Mouse (Mus musculus): Measurements from ENCODE around the gene Slco1a5. TPM values are rescaled to one million over a fixed set of nuclear protein-coding genes. Genes with fewer than 3 reads are reported as not detected.

Slco1a5 gene
- polyA plus RNA-seq, 1 experiment from 2014 or later = not detected

- no peak for ATAC-seq (ENCODE audit: insufficient number of reproducible peaks, insufficient read depth, low FRiP score, low TSS enrichment, low read depth)
These were observed 23.7 kb upstream of the Slco1a5 start for GRCm38 (mm10) chr6:142346181-142347110.

GRCm38 (mm10) chr6:142345440-142346038, 22.8 kb upstream of the Slco1a5 start, which contains the start of gene Pyroxd1:
TSS of gene Pyroxd1 (plus strand) at chr6:142345654.
- WGBS = under 1% methylated on average over 48 of the region's 48 CpGs
- Histone ChIP-seq H3K4me2 (peak within 1 kb of the TSS; percentile 62), H3K9me3 (no peaks in the 10 kb centered on the region)

More at GRCm38 (mm10) chr6:142346181-142347110, 23.7 kb upstream of the Slco1a5 start:
- H3K36me3 ChIP-seq = peaks cover 17% of the 10 kb centered on the region
- peak overlapping the region; percentile 62 for H3K4me2 ChIP-seq
- 45% methylated on average over 12 of the region's 12 CpGs for WGBS
- peak overlapping the region; percentile 75 for H3K4me3 ChIP-seq
- H3K4me1 ChIP-seq = peaks cover 11% of the 10 kb centered on the region
- peak overlapping the region; percentile 74 for H3K9ac ChIP-seq
- no peaks in the 10 kb centered on the region for H3K27me3 ChIP-seq
- no peaks in the 10 kb centered on the region for H3K9me3 ChIP-seq
- peak overlapping the region; percentile 78; the same call in 1 of the 2 replicates for H3K27ac ChIP-seq

GRCm38 (mm10) chr6:142343561-142343960, 20.8 kb upstream of the Slco1a5 start:
- 68% methylated on average over 2 of the region's 2 CpGs for WGBS
- H3K4me2 ChIP-seq = no peak overlapping the region
- H3K27me3 ChIP-seq = no peaks in the 10 kb centered on the region
- ATAC-seq (ENCODE audit: insufficient number of reproducible peaks, insufficient read depth, low FRiP score, low TSS enrichment, low read depth) = no peak
- H3K27ac ChIP-seq = no peak overlapping the region
- peaks cover 11% of the 10 kb centered on the region for H3K4me1 ChIP-seq
- no peak overlapping the region for H3K9ac ChIP-seq
- no peaks in the 10 kb centered on the region for H3K36me3 ChIP-seq
- no peak overlapping the region for H3K4me3 ChIP-seq
- no peaks in the 10 kb centered on the region for H3K9me3 ChIP-seq

More at GRCm38 (mm10) chr6:142345440-142346038, 22.8 kb upstream of the Slco1a5 start, which contains the start of gene Pyroxd1:
- peak; percentile 87 for ATAC-seq (ENCODE audit: insufficient number of reproducible peaks, insufficient read depth, low FRiP score, low TSS enrichment, low read depth)
- peak within 1 kb of the TSS; percentile 74 for H3K9ac ChIP-seq
- no peaks in the 10 kb centered on the region for H3K27me3 ChIP-seq
- peak within 1 kb of the TSS; percentile 78 for H3K27ac ChIP-seq
- peaks cover 11% of the 10 kb centered on the region for H3K4me1 ChIP-seq
- peaks cover 10% of the 10 kb centered on the region; the same call in 1 of the 2 replicates for H3K36me3 ChIP-seq
- H3K4me3 ChIP-seq = peak within 1 kb of the TSS; percentile 75

GRCm38 (mm10) chr6:142339576-142339975, 16.8 kb upstream of the Slco1a5 start:
- Histone ChIP-seq H3K4me1 (no peaks in the 10 kb centered on the region), H3K4me2 (no peak overlapping the region), H3K27ac (no peak overlapping the region), H3K9ac (no peak overlapping the region), H3K27me3 (no peaks in the 10 kb centered on the region), H3K36me3 (no peaks in the 10 kb centered on the region), H3K4me3 (no peak overlapping the region), H3K9me3 (no peaks in the 10 kb centered on the region)
- WGBS = 21% methylated on average over 2 of the region's 2 CpGs
- no peak for ATAC-seq (ENCODE audit: insufficient number of reproducible peaks, insufficient read depth, low FRiP score, low TSS enrichment, low read depth)

- 0 out of 2 replicates have a peak overlapping the region, but pooled peaks have one; percentile 2 for H3K27ac ChIP-seq
- ATAC-seq (ENCODE audit: insufficient number of reproducible peaks, insufficient read depth, low FRiP score, low TSS enrichment, low read depth) = no peak
- no peak overlapping the region for H3K4me3 ChIP-seq
- H3K4me2 ChIP-seq = no peak overlapping the region
- no peak overlapping the region for H3K9ac ChIP-seq
- H3K9me3 ChIP-seq = no peaks in the 10 kb centered on the region
- no peaks in the 10 kb centered on the region for H3K4me1 ChIP-seq
- WGBS = 39% methylated on average over 2 of the region's 2 CpGs
- no peaks in the 10 kb centered on the region for H3K27me3 ChIP-seq
- no peaks in the 10 kb centered on the region for H3K36me3 ChIP-seq
These were observed 16.2 kb upstream of the Slco1a5 start for GRCm38 (mm10) chr6:142338961-142339360.

GRCm38 (mm10) chr6:142329201-142329600, 6.4 kb upstream of the Slco1a5 start:
- ATAC-seq (ENCODE audit: insufficient number of reproducible peaks, insufficient read depth, low FRiP score, low TSS enrichment, low read depth) = no peak
- WGBS = 58% methylated on average over 1 of the region's 1 CpGs
- no peak overlapping the region for H3K27ac ChIP-seq
- no peaks in the 10 kb centered on the region for H3K9me3 ChIP-seq
- H3K27me3 ChIP-seq = no peaks in the 10 kb centered on the region
- no peak overlapping the region for H3K4me2 ChIP-seq
- H3K4me1 ChIP-seq = no peaks in the 10 kb centered on the region
- H3K4me3 ChIP-seq = no peak overlapping the region
- no peak overlapping the region for H3K9ac ChIP-seq
- no peaks in the 10 kb centered on the region for H3K36me3 ChIP-seq

- Histone ChIP-seq H3K27ac (no peak overlapping the region), H3K9ac (no peak overlapping the region), H3K4me3 (no peak overlapping the region), H3K36me3 (no peaks in the 10 kb centered on the region), H3K4me2 (no peak overlapping the region), H3K4me1 (peaks cover 3% of the 10 kb centered on the region; the same call in 1 of the 2 replicates), H3K9me3 (no peaks in the 10 kb centered on the region), H3K27me3 (no peaks in the 10 kb centered on the region)
- ATAC-seq (ENCODE audit: insufficient number of reproducible peaks, insufficient read depth, low FRiP score, low TSS enrichment, low read depth) = no peak
- WGBS = 75% methylated on average over 3 of the region's 3 CpGs
These were observed 3.8 kb upstream of the Slco1a5 start for GRCm38 (mm10) chr6:142326598-142326997.

- Histone ChIP-seq H3K36me3 (no peaks in the 10 kb centered on the region), H3K27ac (no peak overlapping the region), H3K4me2 (no peak overlapping the region), H3K9me3 (no peaks in the 10 kb centered on the region), H3K4me1 (no peaks in the 10 kb centered on the region), H3K9ac (no peak overlapping the region), H3K27me3 (no peaks in the 10 kb centered on the region), H3K4me3 (no peak overlapping the region)
- ATAC-seq (ENCODE audit: insufficient number of reproducible peaks, insufficient read depth, low FRiP score, low TSS enrichment, low read depth) = no peak
These were observed 5.7 kb downstream of the Slco1a5 start for GRCm38 (mm10) chr6:142317106-142317505.

- Histone ChIP-seq H3K9ac (no peak overlapping the region), H3K4me3 (no peak overlapping the region), H3K27ac (no peak overlapping the region), H3K36me3 (no peaks in the 10 kb centered on the region), H3K4me1 (no peaks in the 10 kb centered on the region), H3K27me3 (no peaks in the 10 kb centered on the region), H3K9me3 (peaks cover 3% of the 10 kb centered on the region; the same call in 1 of the 2 replicates), H3K4me2 (no peak overlapping the region)
- WGBS = 87% methylated on average over 5 of the region's 5 CpGs
- no peak for ATAC-seq (ENCODE audit: insufficient number of reproducible peaks, insufficient read depth, low FRiP score, low TSS enrichment, low read depth)
These were observed 8.5 kb downstream of the Slco1a5 start for GRCm38 (mm10) chr6:142314285-142314684.

- H3K4me1 ChIP-seq = no peaks in the 10 kb centered on the region
- H3K27me3 ChIP-seq = no peaks in the 10 kb centered on the region
- H3K4me2 ChIP-seq = no peak overlapping the region
- H3K27ac ChIP-seq = no peak overlapping the region
- no peak overlapping the region for H3K9ac ChIP-seq
- H3K9me3 ChIP-seq = peaks cover 3% of the 10 kb centered on the region; the same call in 1 of the 2 replicates
- H3K4me3 ChIP-seq = no peak overlapping the region
- ATAC-seq (ENCODE audit: insufficient number of reproducible peaks, insufficient read depth, low FRiP score, low TSS enrichment, low read depth) = no peak
- no peaks in the 10 kb centered on the region for H3K36me3 ChIP-seq
These were observed 17.7 kb downstream of the Slco1a5 start for GRCm38 (mm10) chr6:142305076-142305475.

- 63% methylated on average over 4 of the region's 4 CpGs for WGBS
- no peaks in the 10 kb centered on the region for H3K36me3 ChIP-seq
- ATAC-seq (ENCODE audit: insufficient number of reproducible peaks, insufficient read depth, low FRiP score, low TSS enrichment, low read depth) = no peak
These were observed 24.7 kb downstream of the Slco1a5 start, which contains the start of gene Iapp for GRCm38 (mm10) chr6:142298098-142298497. TSS of gene Iapp (plus strand) at chr6:142298423.

More at GRCm38 (mm10) chr6:142298098-142298497, 24.7 kb downstream of the Slco1a5 start, which contains the start of gene Iapp:
- no peak within 1 kb of the TSS for H3K4me2 ChIP-seq
- no peaks in the 10 kb centered on the region for H3K4me1 ChIP-seq
- H3K27me3 ChIP-seq = no peaks in the 10 kb centered on the region
- H3K9me3 ChIP-seq = no peaks in the 10 kb centered on the region
- no peak within 1 kb of the TSS for H3K4me3 ChIP-seq
- no peak within 1 kb of the TSS for H3K9ac ChIP-seq
- H3K27ac ChIP-seq = no peak within 1 kb of the TSS
